Mouse (Mus musculus): Measurements from ENCODE around the gene Pla2r1.

The Pla2r1 gene

DNA sequence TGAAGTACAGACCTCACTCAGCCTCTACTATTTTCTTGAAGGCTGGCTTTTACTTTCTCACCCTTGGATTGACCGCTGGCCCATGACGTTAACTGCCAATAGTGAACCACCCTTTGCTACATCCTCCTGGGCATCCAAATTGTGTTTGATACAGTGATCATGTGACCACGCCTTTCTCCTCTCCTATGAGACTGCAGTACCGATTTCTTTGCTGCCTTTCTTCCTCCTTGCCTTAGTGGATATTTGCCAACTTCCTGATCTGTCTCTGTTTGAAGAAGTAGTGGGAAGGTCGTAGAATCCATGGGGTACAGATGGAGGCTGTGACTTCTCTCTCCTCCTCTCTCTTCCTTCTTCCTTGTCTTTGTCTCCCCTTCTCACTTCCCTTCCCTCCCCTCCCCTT lies 147.7 kb downstream of the Pla2r1 start:
- no peak for DNase-seq (ENCODE audit: low spot score in 2 of 2)

DNA sequence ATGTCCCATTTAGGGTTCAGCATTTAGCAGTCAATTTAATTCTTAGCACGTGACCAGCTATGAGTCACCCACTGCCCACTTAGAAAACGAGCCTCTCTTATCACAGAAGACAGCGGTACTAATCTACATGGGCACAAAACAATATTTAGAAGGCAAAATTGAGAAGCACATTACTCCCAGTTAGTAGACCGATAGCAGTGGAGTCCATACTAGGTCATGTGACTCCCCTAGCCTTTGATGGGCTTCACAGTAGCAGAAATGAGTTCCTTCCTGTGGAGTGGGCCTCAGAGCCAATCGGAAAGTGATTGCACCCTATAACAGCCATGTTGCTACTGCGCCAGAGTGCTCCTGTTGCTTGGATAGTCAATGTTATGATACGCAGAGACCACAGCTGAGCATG lies 148.3 kb downstream of the Pla2r1 start:
- no peak for DNase-seq (ENCODE audit: low spot score in 2 of 2)

DNA sequence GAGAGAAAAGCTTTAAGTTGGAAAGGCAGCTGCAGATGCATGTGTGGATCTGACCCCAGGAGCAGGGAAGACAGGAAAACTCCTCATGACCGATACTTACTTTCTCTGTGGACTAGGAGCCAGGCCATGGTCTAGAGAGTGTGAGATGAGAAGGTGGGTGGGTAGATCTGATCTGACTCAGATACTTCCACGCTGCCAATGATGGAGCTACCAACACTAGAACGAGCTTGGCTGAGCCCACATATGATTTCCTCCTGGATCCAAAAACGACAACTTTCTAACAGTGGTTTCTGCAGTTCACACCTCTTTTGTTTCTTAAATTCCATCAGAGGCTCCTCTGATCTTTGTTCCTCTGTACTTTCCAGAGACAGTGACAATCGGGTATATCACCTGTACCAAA lies 151.4 kb downstream of the Pla2r1 start:
- no peak for DNase-seq (ENCODE audit: low spot score in 2 of 2)

DNA sequence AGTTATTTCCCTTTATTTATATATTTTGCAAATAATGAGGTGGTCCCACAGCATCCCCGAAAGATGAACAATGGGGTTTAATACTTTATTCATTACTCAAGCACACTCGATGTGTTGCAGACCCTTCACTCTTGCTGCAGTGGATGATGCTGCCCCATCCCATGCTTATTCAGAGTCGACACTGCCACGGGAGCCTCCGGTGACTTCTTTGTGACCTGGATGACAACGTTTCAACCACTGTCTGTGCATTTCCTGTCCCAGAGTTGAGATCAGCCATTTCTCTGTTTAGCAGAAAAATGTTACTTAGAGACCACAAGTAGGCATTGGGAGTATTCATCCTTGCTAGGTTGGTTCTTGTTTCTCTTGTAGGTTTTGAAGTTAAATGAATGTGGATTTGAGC lies 159.3 kb downstream of the Pla2r1 start:
- DNase-seq (ENCODE audit: low spot score in 2 of 2) = no peak

DNA sequence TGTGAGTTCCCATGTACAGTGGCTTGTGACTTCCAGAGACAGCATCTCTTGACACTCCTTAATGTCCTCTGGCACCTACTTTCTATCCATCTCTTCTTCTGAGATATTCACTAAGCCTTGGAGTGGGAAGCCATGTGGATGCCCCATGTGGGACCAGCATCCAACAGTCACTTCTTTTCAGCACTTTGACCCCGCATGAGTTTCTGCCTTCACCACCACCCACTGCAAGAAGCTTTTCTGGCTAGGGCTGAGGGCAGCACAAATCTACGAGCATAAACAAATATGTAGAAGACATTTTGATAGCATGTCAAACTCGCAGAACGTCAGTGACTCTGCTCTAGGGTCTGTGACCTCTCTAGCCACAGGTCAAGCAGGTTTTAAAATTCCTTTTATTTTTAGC lies 160.8 kb downstream of the Pla2r1 start:
- no peak for DNase-seq (ENCODE audit: low spot score in 2 of 2)

DNA sequence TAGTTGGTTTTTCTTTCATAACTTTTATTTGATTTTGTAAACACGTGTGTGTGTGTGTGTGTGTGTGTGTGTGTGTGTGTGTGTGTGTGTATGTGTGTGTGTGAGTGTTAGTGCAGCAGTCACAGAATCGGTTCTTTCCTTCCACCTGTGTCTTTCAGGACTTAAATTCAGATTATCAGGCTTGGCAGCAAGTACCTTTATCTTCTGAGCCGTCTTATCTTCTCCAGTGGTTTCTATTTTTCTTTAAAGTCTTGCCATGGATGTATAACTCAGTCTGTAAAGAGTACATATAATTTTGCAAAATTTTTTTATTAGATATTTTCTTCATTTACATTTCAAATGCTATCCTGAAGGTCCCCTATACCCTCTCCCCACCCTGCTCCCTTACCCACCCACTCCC lies 165.7 kb downstream of the Pla2r1 start:
- no peak for DNase-seq (ENCODE audit: low spot score in 2 of 2)

DNA sequence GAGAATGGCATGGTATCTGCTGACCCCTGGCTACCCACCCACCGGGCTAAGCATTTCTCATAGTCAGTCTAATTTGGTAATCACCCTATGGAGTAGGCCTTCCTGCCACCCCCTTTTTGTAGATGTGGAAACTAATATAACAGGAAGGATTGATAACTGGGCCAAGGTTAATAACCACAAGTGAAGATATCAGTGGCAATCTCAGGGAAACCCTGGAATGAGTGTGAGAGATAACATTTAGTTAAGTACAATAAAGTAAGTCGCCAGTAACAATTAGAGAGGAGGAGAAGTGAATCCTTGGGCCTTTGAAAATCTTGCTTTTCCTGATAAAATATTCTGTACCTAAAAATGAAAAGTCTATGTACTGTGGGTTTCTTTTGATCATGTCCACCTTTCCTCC lies 166.3 kb downstream of the Pla2r1 start:
- no peak for DNase-seq (ENCODE audit: low spot score in 2 of 2)

DNA sequence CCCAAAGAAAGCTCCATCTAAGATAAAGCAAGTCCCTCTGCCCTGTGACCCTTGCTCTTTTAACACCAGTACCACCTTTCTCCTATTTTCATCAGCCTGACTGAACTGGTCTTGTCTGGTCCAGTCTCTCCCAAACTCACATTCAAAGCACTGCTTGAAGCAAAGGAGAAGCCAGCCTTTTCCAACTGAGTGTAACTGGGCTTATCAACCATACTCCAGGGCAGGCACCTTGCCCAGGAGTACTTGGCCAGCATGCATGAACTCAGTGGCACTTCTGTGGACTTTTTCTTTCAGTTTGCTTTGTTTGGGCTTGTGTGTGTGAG lies 168.4 kb downstream of the Pla2r1 start:
- DNase-seq (ENCODE audit: low spot score in 2 of 2) = no peak

DNA sequence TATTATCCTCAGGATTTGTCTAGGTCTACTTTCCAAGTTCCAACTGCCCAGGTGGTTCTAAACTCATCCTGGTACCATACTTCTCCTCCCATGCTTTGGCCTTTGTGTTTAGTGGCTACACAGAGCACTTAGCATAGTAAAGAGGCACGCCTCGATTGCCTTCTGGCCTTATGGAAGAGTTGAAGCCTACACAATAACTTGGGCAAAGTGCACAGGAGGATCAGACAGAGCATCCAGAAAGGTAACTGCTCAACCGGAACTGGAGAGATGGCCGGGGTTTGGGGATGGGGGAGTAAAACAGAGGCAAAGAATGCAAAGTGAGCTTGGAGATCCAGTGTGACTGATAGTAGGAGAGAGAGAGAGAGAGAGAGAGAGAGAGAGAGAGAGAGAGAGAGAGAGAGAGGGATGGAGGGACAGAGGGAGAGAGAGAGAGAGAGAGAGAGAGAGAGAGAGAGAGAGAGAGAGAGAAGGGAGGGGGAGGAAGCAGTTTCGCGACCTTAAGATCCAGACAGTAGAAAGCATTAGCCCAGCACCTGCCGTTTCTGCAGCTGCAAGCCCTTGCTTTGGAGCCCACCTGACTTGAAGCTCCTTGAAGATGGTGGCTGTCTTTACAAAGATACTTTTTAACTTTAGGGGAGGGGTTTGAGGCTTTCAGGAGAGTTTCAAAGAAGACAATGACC lies 168.9 kb downstream of the Pla2r1 start:
- DNase-seq (ENCODE audit: low spot score in 2 of 2) = peak; percentile 46 to 56

DNA sequence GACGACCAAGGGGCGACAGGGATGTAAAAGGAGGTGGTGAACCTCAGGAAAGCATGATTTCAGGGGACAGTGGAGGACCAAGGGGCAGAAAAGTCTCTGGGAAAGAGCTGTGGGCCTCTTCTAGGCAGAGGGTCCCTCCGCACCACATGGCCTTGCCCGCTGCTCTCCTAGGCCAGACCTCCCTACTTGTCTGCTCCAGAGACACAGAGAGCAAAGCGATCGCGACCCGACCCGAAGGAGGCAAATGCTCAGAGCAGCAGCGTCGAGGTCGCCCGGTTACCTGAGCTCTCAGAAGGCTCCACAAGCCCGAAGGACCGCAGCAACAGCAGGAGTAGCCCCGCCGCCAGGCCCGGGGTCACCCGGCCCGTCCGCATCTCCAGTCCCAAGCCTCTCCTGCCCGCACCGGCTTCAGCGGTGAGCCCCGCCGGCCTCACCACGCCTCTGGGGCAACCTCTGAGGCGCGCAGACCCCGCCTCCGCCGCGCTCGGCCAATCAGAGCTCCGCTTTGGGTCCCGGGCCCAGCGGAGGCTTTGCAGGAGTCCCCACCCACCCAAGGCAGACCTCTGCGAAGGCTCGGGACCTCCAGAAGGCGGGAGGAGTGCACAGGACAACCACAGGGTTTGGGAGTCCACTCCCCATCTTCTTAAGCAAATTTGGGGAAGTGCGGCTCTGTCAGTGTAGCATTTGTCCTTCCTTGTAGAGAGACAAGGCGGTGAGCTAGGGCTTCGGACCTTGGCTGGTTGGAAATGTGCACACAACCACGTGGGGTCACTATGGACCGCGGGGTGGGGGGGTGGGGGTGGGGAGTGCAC lies 170.0 kb downstream of the Pla2r1 start, which contains the start of gene Ly75:
Ly75 (minus strand) TSS at position 446 of the 812 bp plus-strand sequence.
- peak; percentile 89 to 91 for DNase-seq (ENCODE audit: low spot score in 2 of 2)

DNA sequence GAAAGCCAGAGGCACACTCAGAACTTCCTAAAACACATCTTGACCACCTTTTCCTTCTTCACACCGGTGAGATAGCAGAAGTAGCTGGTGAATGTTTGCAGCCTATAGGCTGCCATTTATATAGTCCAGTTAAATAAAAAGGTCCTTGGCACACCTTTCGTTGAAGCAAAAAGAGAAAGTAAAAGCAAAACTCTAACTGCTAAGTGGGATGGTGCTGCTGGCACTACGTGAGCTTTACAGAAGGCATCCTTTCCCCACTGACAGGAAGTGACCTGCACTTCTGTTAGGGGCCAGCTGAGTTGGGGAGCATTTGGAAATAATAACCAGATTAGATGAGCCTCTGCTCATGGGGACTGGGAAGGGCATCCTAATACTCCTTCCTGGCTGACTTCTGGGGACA lies 170.8 kb downstream of the Pla2r1 start:
- DNase-seq (ENCODE audit: low spot score in 2 of 2) = no peak

DNA sequence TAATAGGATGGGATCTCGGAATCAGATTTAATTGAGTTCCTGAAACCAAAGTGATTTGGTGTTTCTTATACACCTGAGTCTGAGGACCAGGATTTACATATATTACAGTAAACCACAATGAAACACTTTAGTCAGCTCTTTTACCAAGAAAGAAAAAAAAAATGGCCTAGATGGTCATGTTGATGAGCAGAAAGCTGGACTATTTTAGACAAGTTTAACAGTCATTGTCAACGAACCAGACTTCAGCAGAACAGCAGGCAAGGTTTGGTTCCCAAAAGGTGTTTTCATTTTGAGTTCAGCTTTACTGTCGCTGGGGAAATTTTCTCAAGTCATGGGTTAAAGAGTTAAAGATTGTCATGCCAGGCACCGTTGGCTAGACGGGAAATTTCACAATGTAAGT lies 175.8 kb downstream of the Pla2r1 start:
- DNase-seq (ENCODE audit: low spot score in 2 of 2) = no peak

DNA sequence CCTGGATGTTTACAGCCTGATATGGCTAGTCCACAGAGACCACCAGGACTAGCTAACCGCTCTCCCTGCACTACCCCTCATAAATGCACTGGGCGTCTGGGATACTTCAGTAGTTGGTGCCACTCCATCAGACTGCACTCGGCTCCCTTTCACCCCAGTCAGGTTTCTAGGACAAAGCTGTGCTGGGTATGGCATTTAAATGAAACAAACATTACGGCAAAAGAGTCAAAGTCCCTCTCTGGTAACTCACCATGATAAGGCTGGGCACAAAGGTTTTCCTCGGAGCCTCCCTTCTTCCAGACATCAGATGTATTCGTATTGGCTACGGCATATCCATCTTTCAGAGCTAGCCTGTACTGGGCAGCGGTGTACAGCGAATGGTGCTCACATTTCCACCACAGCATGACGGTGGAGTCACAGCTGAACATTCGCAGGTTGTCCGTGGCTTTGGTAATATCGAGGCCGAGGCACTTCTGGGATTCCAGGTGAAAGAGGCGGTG lies 177.4 kb downstream of the Pla2r1 start:
- no peak for DNase-seq (ENCODE audit: low spot score in 2 of 2)

DNA sequence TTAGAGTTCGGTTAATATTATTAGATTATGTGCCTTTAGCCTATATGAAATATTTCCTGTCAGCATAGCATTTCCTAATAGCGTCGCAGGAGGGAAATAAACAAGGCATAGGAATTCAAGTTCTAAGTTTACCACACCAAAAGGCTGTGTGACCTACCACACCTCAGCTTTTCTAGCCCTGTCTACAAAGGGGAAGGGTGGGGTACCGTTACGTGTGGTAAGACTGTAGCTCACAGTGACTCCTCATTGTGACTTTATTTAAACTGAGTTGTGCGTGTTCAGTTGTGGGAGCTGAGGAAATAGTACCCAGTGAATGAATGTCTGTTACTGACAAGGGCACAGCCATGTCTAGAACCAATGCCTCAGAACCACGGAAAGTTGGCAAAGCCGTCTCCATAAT lies 178.0 kb downstream of the Pla2r1 start:
- DNase-seq (ENCODE audit: low spot score in 2 of 2) = no peak

DNA sequence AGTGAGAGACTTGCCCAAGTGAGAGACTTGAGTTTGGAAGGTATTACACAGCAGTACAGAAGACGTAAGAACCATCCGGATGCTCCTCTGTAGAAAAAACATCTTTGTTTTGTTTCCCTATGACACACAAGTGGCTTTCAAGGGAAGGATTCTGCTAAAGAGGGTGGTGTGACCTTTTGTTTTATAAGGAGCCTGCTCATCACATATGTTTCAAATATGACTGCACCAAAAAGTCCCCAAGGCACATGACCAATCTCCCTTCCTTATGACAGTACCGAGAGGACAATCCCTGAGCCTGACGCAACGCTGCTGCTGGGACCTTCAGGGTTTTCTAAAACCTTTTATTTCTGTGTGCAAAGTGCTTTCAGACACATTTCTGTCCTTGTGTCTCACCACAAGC lies 182.9 kb downstream of the Pla2r1 start:
- no peak for DNase-seq (ENCODE audit: low spot score in 2 of 2)

DNA sequence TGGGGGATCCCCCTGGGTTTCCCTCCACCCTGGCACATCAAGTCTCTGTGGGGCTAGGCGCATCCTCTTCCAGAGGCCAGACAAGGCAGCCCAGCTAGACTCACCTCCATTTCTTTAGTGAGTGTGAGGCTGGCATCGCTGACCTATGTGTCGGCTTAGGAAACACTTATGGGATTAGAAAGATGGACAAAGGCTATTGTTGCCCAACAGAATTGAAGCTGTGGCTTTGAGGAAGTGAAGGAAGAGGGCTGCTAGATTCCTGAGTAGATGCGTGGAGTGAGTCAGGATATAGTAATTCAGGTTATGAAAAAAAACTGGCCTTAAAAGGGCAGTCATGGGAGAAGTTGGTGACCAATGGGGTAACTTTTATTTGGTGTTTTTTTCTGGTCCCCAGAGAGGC lies 183.7 kb downstream of the Pla2r1 start:
- no peak for DNase-seq (ENCODE audit: low spot score in 2 of 2)

DNA sequence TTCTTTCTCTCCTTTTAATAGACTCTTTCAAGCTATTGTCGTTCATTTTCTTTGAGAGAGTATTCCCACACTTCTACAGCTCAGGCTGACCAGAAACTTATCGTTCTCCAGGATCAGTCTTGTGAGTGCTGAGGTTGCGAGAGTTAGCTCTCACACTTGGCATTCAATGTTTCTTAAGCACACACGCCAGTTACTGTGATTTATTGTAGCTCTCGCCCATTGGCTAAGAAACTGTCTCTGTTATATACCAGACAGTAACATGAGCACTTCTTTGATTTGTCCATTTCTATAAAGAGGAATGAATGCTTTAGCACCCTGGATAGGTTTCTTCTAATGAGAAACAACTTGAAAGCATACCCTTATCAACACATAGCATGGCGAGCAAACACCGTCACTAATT lies 185.2 kb downstream of the Pla2r1 start:
- DNase-seq (ENCODE audit: low spot score in 2 of 2) = no peak

Data from thymus, postnatal 10 days (tissue).